Mouse (Mus musculus) liver, embryonic 11.5 days (tissue): ENCODE measurements around the gene Cdca3. TPM values are rescaled to one million over a fixed set of nuclear protein-coding genes. Genes with fewer than 3 reads are reported as not detected.

ENCODE experiments used
- ATAC-seq: fragments of 200-750 bp; cut with Nextera tagmentation; replicated peaks from 2 replicates; pipeline ENCODE4 v1.8.0; 2017; ENCODE audit warnings: moderate number of reproducible peaks, mild to moderate bottlenecking, moderate TSS enrichment, moderate library complexity; ENCODE audit not compliant: low FRiP score
- DNase-seq: peaks from one replicate; pipeline ENCODE4 v3.0.0-alpha.2; 2017; ENCODE audit warnings: low spot score
- H3K27ac ChIP-seq: fragments of 300-500 bp; sonication (generic); 2 replicates; pipeline ENCODE4 v1.5.1; 2014; ENCODE audit warnings: mild to moderate bottlenecking, low read depth, low read length, control low read depth
- H3K27me3 ChIP-seq: fragments of 300-500 bp; sonication (generic); replicated peaks from 2 replicates; pipeline ENCODE4 v1.6.1; 2014; ENCODE audit warnings: low read length, mixed read lengths; ENCODE audit not compliant: control insufficient read depth, insufficient read depth
- H3K36me3 ChIP-seq: fragments of 300-500 bp; sonication (generic); 2 replicates; pipeline ENCODE4 v1.6.1; 2014; ENCODE audit warnings: mild to moderate bottlenecking, low read length, moderate library complexity, mixed read lengths; ENCODE audit not compliant: control insufficient read depth, insufficient read depth
- H3K4me1 ChIP-seq: fragments of 300-500 bp; sonication (generic); replicated peaks from 2 replicates; pipeline ENCODE4 v1.6.1; 2014; ENCODE audit warnings: low read length, mixed read lengths; ENCODE audit not compliant: control insufficient read depth, insufficient read depth
- H3K4me2 ChIP-seq: fragments of 300-500 bp; sonication (generic); 2 replicates; pipeline ENCODE4 v1.6.1; 2014; ENCODE audit warnings: mild to moderate bottlenecking, control low read depth, moderate library complexity
- H3K4me3 ChIP-seq: fragments of 300-500 bp; sonication (generic); 2 replicates; pipeline ENCODE4 v1.5.1; 2014; ENCODE audit warnings: low read depth, low read length, control low read depth
- H3K9ac ChIP-seq: fragments of 300-500 bp; sonication (generic); 2 replicates; pipeline ENCODE4 v1.6.1; 2014; ENCODE audit warnings: low read depth, low read length, control low read depth
- H3K9me3 ChIP-seq: fragments of 300-500 bp; sonication (generic); 2 replicates; pipeline ENCODE4 v1.6.1; 2016; ENCODE audit warnings: low read length, inconsistent platforms, mixed read lengths; ENCODE audit not compliant: control insufficient read depth
- WGBS: fragments of 180-500 bp; shearing (Covaris S2); extraction: QIAGEN DNeasy Blood & Tissue Kit; methylation state at CpG from one replicate; pipeline ENCODE4 v1.1.7; 2014; 5-methylcytosine and 5-hydroxymethylcytosine counted together
- polyA plus RNA-seq: library from polyadenylated mRNA; unstranded; fragments of >200 nt; fragmentation: Nextera tagmentation; extraction: Ambion mirVana; gene quantifications from 2 replicates; pipeline ENCODE4 v1.2.1, GENCODE M21; 2014

Gene Cdca3
- 223 and 224 TPM in 2 replicates for polyA plus RNA-seq

- H3K9me3 ChIP-seq: no peaks in the 10 kb centered on the region
- peak; percentile 89 for ATAC-seq
- DNase-seq: peak; percentile 98
- H3K36me3 ChIP-seq: peaks cover 29% of the 10 kb centered on the region
- H3K4me2 ChIP-seq: peak within 1 kb of the TSS; percentile 89
- H3K27ac ChIP-seq: peak within 1 kb of the TSS; percentile 75
- peaks cover 5% of the 10 kb centered on the region; the same call in 1 of the 2 replicates for H3K4me1 ChIP-seq
- WGBS: under 1% methylated on average over 55 of the region's 55 CpGs
- H3K27me3 ChIP-seq: no peaks in the 10 kb centered on the region
- H3K4me3 ChIP-seq: peak within 1 kb of the TSS; percentile 90
- peak within 1 kb of the TSS; percentile 95 for H3K9ac ChIP-seq
Observed at GRCm38 (mm10) chr6:124828868-124829798, at the start of gene Cdca3, which contains the start of gene Usp5. TSS of gene Cdca3 (plus strand) at chr6:124829547. TSS of gene Usp5 (minus strand) at chr6:124829484.

DNA sequence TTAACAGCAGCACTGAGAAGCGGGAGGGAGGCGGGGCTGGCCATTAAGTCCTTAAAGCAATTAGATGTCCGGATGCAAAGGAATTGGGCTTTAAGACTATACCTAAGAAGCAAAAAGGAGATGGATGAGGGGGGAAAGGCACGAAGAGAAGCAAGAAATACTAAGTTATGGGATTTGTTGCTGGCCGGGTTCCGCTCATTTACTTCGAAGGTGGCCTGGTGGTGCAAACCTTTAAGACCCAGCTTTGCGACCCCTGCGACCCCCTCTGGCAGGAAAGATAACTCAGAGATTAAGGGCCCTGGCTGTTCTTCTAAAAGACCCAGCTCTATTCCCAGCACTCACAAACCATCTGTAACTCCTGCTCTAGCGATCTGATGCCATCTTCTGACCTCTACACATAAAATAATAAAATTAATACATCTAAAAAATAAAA lies 49.3 kb upstream of the Cdca3 start:
- no peak overlapping the region for H3K9ac ChIP-seq
- peak overlapping the region; percentile 66 for H3K4me2 ChIP-seq
- ATAC-seq: no peak
- H3K4me1 ChIP-seq: no peaks in the 10 kb centered on the region
- no peaks in the 10 kb centered on the region for H3K9me3 ChIP-seq
- DNase-seq: no peak
- WGBS: 10% methylated on average over 10 of the region's 10 CpGs
- H3K4me3 ChIP-seq: peak overlapping the region; percentile 41
- H3K27ac ChIP-seq: no peak overlapping the region
- no peaks in the 10 kb centered on the region for H3K36me3 ChIP-seq
- H3K27me3 ChIP-seq: peaks cover 32% of the 10 kb centered on the region

DNA sequence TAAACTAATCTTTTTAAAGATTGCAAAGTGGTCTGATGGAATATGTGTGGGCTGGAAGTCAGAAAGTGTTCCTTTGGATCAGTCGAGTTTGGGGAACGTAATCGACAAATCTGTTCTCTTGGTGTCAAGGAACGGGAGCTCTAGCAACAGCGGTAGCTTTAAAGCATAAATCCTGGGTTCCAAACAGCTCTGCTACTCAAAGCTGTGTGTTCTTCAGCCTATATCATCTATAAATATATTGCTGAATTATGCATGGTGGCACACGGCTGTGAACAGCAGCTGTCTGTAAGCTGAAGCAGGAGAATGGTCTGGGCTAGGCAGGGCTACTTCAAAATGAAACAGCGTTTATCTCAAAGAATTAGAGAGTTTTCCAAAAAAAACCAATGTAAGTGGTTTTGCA lies 48.4 kb upstream of the Cdca3 start:
- Histone ChIP-seq H3K4me3 (no peak overlapping the region), H3K27me3 (peaks cover 32% of the 10 kb centered on the region), H3K27ac (no peak overlapping the region), H3K4me2 (no peak overlapping the region), H3K9me3 (no peaks in the 10 kb centered on the region), H3K9ac (no peak overlapping the region), H3K4me1 (no peaks in the 10 kb centered on the region), H3K36me3 (no peaks in the 10 kb centered on the region)
- 85% methylated on average over 7 of the region's 7 CpGs for WGBS
- ATAC-seq (no peak), DNase-seq (no peak)

- no peaks in the 10 kb centered on the region for H3K9me3 ChIP-seq
- peak overlapping the region; percentile 39; the same call in 1 of the 2 replicates for H3K4me2 ChIP-seq
- no peak overlapping the region for H3K9ac ChIP-seq
- DNase-seq (no peak), ATAC-seq (no peak)
- H3K27ac ChIP-seq: no peak overlapping the region
- H3K4me3 ChIP-seq: peak overlapping the region; percentile 23
- H3K36me3 ChIP-seq: no peaks in the 10 kb centered on the region
- H3K27me3 ChIP-seq: peaks cover 32% of the 10 kb centered on the region
- H3K4me1 ChIP-seq: no peaks in the 10 kb centered on the region
- WGBS: 22% methylated on average over 6 of the region's 6 CpGs
Observed at GRCm38 (mm10) chr6:124782436-124782835, 46.9 kb upstream of the Cdca3 start.

DNA sequence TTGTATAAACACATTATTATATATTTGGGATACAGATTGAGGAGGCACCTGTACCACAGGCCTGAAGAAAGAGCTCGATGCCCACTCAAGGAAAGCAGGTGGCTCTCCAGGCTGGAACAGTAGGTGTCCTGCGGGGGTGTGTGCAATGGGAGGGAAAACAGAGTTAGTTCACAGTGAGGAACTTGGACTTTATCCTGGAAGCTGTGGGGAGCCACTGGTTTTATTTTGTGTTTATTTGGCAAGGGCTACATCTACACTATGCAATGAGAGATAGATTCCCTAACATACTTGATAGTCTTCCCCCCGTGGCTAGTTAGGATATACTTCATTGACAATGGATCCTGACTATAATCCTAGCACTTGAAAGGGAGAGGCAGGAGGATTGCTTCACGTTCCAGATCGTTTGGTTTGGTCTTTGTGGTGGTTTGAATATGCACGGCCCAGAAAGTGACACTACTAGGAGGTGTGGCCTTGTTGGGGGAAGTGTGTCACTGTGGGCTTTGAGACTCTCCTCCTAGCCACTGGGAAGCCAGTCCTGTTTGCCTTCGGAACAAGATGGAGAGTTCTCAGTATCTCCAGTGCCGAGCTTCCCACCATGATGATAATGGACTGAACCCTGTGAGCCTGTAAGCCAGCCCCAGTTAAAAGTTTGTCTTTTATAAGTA lies 42.5 kb upstream of the Cdca3 start:
- no peak for DNase-seq
- Histone ChIP-seq H3K4me3 (no peak overlapping the region), H3K27me3 (no peaks in the 10 kb centered on the region), H3K4me2 (no peak overlapping the region), H3K4me1 (no peaks in the 10 kb centered on the region; the same call in 1 of the 2 replicates), H3K27ac (no peak overlapping the region), H3K9me3 (no peaks in the 10 kb centered on the region), H3K9ac (no peak overlapping the region), H3K36me3 (no peaks in the 10 kb centered on the region)
- 47% methylated on average over 8 of the region's 8 CpGs for WGBS
- no peak for ATAC-seq

DNA sequence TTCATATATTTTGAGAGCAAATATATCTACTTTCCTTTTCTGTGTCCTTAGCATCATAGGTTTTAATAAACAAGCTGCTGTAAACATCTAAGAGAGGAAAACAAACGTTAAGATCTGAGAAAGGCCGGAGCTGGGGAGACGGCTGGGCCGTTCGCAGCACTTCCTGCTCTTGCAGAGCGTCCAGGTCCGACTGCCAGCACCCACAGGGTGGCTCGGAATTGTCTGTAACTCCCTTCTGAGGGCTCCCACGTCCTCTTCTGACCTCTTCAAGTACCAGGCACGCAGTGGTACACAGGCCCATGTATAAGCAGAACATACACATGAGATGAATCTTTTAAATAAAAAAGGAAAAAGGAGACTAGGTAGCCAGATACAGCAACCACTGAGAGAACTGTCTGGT lies 41.6 kb upstream of the Cdca3 start:
- Histone ChIP-seq H3K4me1 (no peaks in the 10 kb centered on the region; the same call in 1 of the 2 replicates), H3K4me3 (no peak overlapping the region), H3K27me3 (no peaks in the 10 kb centered on the region), H3K36me3 (no peaks in the 10 kb centered on the region), H3K9ac (no peak overlapping the region), H3K4me2 (no peak overlapping the region), H3K27ac (no peak overlapping the region), H3K9me3 (no peaks in the 10 kb centered on the region)
- no peak for DNase-seq
- no peak for ATAC-seq
- WGBS: 77% methylated on average over 10 of the region's 10 CpGs

- Histone ChIP-seq H3K4me1 (no peaks in the 10 kb centered on the region; the same call in 1 of the 2 replicates), H3K4me2 (no peak overlapping the region), H3K9ac (no peak overlapping the region), H3K9me3 (no peaks in the 10 kb centered on the region), H3K4me3 (no peak overlapping the region), H3K27me3 (no peaks in the 10 kb centered on the region), H3K36me3 (no peaks in the 10 kb centered on the region), H3K27ac (no peak overlapping the region)
- WGBS: 88% methylated on average over 4 of the region's 4 CpGs
- no peak for ATAC-seq
- no peak for DNase-seq
Observed at GRCm38 (mm10) chr6:124789519-124789918, 39.8 kb upstream of the Cdca3 start.

- no peaks in the 10 kb centered on the region; the same call in 1 of the 2 replicates for H3K4me1 ChIP-seq
- 67% methylated on average over 4 of the region's 4 CpGs for WGBS
- no peak overlapping the region for H3K4me3 ChIP-seq
- H3K27me3 ChIP-seq: no peaks in the 10 kb centered on the region
- H3K36me3 ChIP-seq: no peaks in the 10 kb centered on the region
- no peaks in the 10 kb centered on the region for H3K9me3 ChIP-seq
- H3K4me2 ChIP-seq: no peak overlapping the region
- ATAC-seq (no peak), DNase-seq (no peak)
- H3K27ac ChIP-seq: no peak overlapping the region
- H3K9ac ChIP-seq: no peak overlapping the region
Observed at GRCm38 (mm10) chr6:124790121-124790520, 39.2 kb upstream of the Cdca3 start.
